Mouse (Mus musculus) forebrain, embryonic 11.5 days (tissue): ENCODE measurements around the gene Abhd5. TPM values are rescaled to one million over a fixed set of nuclear protein-coding genes. Genes with fewer than 3 reads are reported as not detected.
"Not testable (repeated sequence)": the region's sequence is repeated elsewhere in the genome, so short reads cannot be mapped to it uniquely, and the experiment has no call there.

Experiments used
- ATAC-seq: fragments of 200-750 bp; cut with Nextera tagmentation; replicated peaks from 2 replicates; pipeline ENCODE4 v1.8.0; 2017; ENCODE audit warnings: moderate TSS enrichment; ENCODE audit not compliant: low FRiP score
- DNase-seq: peaks from one replicate; pipeline ENCODE4 v3.0.0-alpha.2; 2017; ENCODE audit warnings: low spot score
- H3K27ac ChIP-seq: fragments of 300-500 bp; sonication (generic); 2 replicates; pipeline ENCODE4 v1.5.1; 2014; ENCODE audit warnings: low read depth, low read length
- H3K27me3 ChIP-seq: fragments of 300-500 bp; sonication (generic); 2 replicates; pipeline ENCODE4 v1.6.1; 2014; ENCODE audit warnings: mild to moderate bottlenecking, low read length, mixed read lengths; ENCODE audit not compliant: control insufficient read depth, insufficient read depth
- H3K36me3 ChIP-seq: fragments of 300-500 bp; sonication (generic); 2 replicates; pipeline ENCODE4 v1.6.1; 2014; ENCODE audit warnings: mild to moderate bottlenecking, low read length, moderate library complexity, mixed read lengths; ENCODE audit not compliant: control insufficient read depth, insufficient read depth
- H3K4me1 ChIP-seq: fragments of 300-500 bp; sonication (generic); replicated peaks from 2 replicates; pipeline ENCODE4 v1.6.1; 2014; ENCODE audit warnings: low read length, mixed read lengths; ENCODE audit not compliant: control insufficient read depth, insufficient read depth
- H3K4me2 ChIP-seq: fragments of 300-500 bp; sonication (generic); 2 replicates; pipeline ENCODE4 v1.6.1; 2014; ENCODE audit warnings: low read depth, mild to moderate bottlenecking, low read length, moderate library complexity, mixed read lengths; ENCODE audit not compliant: severe bottlenecking
- H3K4me3 ChIP-seq: fragments of 300-500 bp; sonication (generic); 2 replicates; pipeline ENCODE4 v1.5.1; 2014; ENCODE audit warnings: low read depth, low read length
- H3K9ac ChIP-seq: fragments of 300-500 bp; sonication (generic); 2 replicates; pipeline ENCODE4 v1.6.1; 2014; ENCODE audit warnings: low read length
- H3K9me3 ChIP-seq: fragments of 300-500 bp; sonication (generic); 2 replicates; pipeline ENCODE4 v1.6.1; 2016; ENCODE audit warnings: low read length, mixed read lengths; ENCODE audit not compliant: control insufficient read depth
- WGBS: fragments of 180-500 bp; shearing (Covaris S2); extraction: QIAGEN DNeasy Blood & Tissue Kit; methylation state at CpG from one replicate; pipeline ENCODE4 v1.1.7; 2014; 5-methylcytosine and 5-hydroxymethylcytosine counted together
- polyA plus RNA-seq: library from polyadenylated mRNA; unstranded; fragments of >200 nt; fragmentation: Nextera tagmentation; extraction: Ambion mirVana; gene quantifications from 2 replicates; pipeline ENCODE4 v1.2.1, GENCODE M21; 2014

Abhd5 gene
- 19.3 and 19.7 TPM in 2 replicates for polyA plus RNA-seq

DNA sequence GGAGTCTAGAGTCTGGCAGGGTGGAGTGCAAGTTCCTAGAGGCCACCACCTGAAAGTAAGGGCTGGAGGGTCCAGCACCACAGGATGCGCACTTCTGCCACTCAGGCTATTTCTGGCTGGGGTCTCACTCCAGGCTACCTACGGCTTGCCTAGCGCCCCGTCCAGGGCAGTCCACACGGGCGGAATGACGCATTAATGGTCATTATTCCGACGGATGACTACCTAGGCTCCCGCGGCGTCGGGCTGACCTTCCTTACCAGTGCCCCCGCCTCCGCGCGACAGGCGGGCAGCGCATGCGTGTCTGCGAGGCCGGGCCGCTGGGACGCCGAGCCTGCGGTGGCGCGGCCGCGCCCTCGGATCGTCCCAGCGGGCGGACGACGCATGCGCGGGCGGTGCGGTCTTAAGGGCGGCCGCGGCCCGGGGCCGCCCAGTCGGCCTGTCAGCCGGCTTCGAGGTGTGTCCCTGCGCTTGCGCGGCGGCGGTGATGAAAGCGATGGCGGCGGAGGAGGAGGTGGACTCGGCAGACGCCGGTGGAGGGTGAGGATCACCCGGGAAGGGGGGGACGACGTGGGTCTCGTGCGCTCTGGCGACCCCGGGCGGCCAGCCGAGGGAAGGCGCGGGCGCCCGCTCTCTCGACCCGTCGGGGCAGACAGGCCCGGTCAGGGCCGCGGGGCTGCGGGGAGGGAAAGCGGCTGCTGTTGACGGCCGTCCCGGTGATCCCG, at the start of gene Abhd5:
TSS of gene Abhd5 (plus strand) at position 306 of the 722 bp plus-strand sequence.
- DNase-seq: peak; percentile 95
- Histone ChIP-seq H3K27ac (no peak within 1 kb of the TSS), H3K27me3 (no peaks in the 10 kb centered on the region), H3K4me3 (peak within 1 kb of the TSS; percentile 56), H3K9ac (peak within 1 kb of the TSS; percentile 75), H3K4me1 (no peaks in the 10 kb centered on the region), H3K9me3 (no peaks in the 10 kb centered on the region), H3K4me2 (peak within 1 kb of the TSS; percentile 63), H3K36me3 (no peaks in the 10 kb centered on the region)
- ATAC-seq: peak; percentile 98
- WGBS: under 1% methylated on average over 81 of the region's 84 CpGs

DNA sequence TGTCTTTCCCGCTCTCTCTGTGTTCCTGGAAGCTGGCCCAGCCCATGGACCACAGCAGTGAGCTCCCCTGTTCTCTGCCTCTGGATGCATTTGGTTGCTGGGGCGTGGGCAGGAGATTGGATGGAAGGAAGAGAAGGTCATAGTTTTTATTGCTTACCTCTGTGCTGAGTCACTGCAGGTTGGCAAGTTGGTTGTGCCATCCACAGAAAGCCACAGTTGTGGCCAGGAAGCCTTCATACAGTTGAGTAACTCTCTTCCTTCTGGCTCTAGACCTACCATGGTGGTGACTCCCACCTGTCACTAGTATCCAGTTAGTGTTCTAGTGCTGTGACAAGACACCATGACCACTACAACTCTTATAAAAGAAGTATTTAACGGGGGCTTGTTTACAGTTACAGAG, 46.1 kb upstream of the Abhd5 start:
- WGBS: 82% methylated on average over 3 of the region's 3 CpGs
- ATAC-seq (no peak), DNase-seq (no peak)
- no peaks in the 10 kb centered on the region for H3K27me3 ChIP-seq
- no peak overlapping the region for H3K4me2 ChIP-seq
- H3K9me3 ChIP-seq: no peaks in the 10 kb centered on the region
- no peak overlapping the region for H3K4me3 ChIP-seq
- H3K27ac ChIP-seq: no peak overlapping the region
- H3K36me3 ChIP-seq: no peaks in the 10 kb centered on the region
- H3K4me1 ChIP-seq: no peaks in the 10 kb centered on the region
- no peak overlapping the region for H3K9ac ChIP-seq

DNA sequence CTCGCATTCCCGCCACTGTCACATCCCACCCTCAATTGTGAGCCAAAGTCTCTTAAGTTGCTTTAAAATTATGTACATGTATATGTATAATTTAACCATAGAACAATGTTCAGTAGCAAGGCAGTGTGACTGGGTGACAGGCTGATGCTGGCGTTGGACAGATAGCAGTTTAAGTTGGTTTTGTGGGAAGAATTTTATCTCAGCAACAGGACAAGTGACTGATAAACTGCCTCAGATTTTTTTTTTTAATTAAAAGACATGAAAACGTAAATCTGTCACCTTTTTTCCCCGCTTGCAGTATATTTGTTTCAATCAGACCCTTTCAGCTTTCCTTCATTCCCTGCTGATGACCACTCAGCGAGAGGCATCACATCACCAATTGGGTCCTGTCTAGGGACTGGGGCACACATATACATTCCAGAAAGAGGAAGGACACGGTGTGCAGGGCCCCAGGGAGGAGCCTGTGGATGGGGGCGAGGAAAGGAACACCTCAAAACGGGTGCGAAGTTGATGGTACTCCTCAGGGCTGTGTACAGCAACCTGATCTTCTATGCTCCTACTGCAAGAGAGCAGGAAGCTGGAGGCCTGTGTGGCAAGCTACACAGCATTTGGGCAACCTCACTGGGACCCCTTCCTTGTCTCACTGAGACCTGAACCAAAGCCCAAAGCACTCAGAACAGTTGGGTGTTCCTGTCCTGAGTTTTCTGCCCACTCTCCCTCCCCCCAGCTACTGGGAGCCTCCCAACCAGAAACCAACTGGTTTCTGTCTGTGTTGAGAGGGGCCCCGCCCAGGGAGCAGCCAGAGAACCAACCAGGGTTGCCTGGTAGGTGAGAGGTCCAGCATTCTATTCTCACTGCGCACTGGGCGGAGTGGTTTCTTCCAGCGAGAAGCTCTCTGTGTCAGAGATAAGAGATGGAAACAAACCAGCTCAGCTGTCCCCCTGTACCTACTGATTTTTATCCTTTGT, 42.1 kb upstream of the Abhd5 start:
- Histone ChIP-seq H3K4me1 (no peaks in the 10 kb centered on the region), H3K27me3 (no peaks in the 10 kb centered on the region), H3K9ac (no peak overlapping the region), H3K36me3 (no peaks in the 10 kb centered on the region), H3K4me2 (no peak overlapping the region), H3K27ac (no peak overlapping the region), H3K9me3 (no peaks in the 10 kb centered on the region), H3K4me3 (no peak overlapping the region)
- ATAC-seq (no peak), DNase-seq (no peak)
- 79% methylated on average over 14 of the region's 14 CpGs for WGBS

DNA sequence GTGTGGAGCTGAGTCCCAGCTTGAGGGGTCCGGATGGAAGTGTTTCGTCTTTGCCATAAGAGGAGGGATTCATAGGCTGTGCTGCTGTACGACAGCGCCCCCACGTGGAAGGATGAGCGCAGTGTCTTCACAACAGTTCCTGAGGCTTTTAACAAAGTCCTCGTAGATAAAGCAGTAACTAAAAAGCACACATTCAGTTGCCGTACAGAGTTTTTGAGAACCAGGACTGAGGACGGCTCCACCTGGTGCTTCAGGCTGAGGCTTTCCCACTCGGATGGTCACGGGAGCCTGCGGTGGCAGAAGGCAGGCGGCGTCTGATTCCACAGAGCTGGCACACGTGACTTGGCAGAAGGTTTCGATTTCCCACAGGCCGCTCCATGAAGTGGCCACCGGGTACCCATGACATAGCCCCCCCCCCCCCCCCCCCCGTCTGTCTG, 40.8 kb upstream of the Abhd5 start:
- Histone ChIP-seq H3K27ac (no peak overlapping the region), H3K4me2 (peak overlapping the region; percentile 59), H3K4me3 (peak overlapping the region; percentile 36), H3K27me3 (no peaks in the 10 kb centered on the region), H3K36me3 (no peaks in the 10 kb centered on the region), H3K9me3 (no peaks in the 10 kb centered on the region), H3K4me1 (no peaks in the 10 kb centered on the region), H3K9ac (peak overlapping the region; percentile 65)
- peak; percentile 94 for DNase-seq
- peak; percentile 89 for ATAC-seq
- 2% methylated on average over 18 of the region's 19 CpGs for WGBS

DNA sequence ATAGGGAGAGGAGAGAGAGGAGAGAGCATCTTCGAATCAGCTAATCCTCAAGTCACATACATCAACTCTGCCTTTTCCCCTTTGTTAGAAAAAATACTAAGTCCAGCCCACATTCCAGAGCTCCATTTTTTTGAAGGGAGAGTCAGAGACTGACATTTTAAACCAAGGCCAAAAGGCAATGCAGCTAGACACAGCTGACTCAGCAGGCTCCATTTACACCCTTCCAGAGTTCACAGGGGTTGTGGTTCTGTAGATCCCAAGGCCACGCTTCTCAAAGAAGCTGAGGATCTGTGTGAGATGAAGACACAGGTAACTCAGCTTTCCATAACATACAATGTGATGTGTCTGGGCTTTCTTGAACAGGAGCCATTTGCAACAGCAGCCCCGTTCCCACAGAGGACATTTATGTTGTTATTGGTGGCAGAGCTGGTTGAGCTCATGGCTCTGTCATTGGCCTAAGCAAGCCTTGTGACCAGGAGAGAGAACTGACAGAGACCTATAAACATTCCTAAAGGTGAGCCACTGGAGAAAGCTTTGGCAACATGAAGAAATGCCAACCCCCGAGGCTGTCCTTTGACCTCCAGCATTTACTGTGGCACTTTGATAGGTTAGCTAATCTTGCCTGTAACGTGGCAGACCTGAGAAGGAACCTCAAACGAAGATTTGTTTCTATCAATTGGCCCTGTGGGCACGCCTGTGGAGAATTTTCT, 40.2 kb upstream of the Abhd5 start:
- Histone ChIP-seq H3K4me1 (no peaks in the 10 kb centered on the region), H3K36me3 (no peaks in the 10 kb centered on the region), H3K9ac (peak overlapping the region; percentile 65), H3K9me3 (no peaks in the 10 kb centered on the region), H3K4me2 (peak overlapping the region; percentile 59), H3K27ac (no peak overlapping the region), H3K4me3 (peak overlapping the region; percentile 36), H3K27me3 (no peaks in the 10 kb centered on the region)
- no peak for DNase-seq
- ATAC-seq: no peak
- 78% methylated on average over 7 of the region's 7 CpGs for WGBS

DNA sequence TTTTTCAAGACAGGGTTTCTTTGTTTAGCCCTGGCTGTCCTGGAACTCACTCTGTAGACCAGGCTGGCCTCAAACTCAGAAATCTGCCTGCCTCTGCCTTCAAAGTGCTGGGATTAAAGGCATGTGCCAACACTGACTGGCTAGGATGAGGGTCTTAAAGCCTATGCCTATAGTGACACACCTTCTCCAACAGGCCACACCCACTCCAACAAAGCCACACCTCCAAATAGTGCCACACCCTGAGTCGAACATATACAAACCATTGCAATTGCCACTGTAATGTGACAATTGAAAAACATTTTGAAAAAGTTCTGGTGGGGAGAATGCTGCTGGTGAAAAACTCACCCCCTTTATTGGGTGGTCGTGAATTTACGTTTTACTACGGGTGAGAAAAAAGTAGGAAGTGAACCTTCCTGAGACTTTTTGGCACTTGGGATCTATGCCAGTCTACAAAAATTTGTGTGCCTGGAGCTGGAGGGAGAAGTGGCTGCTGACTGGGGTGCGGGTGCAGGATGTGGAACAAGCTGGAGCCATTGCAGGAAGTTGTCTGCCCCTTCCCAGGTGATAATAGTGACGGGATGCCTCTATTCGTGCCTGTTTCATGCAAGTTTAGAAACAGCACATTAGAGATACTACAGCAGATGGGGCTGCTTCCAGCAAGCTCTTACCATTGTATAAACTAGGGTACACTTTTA, 39.0 kb upstream of the Abhd5 start:
- ATAC-seq: no peak
- no peak overlapping the region for H3K27ac ChIP-seq
- no peaks in the 10 kb centered on the region for H3K27me3 ChIP-seq
- 90% methylated on average over 7 of the region's 7 CpGs for WGBS
- no peak overlapping the region for H3K9ac ChIP-seq
- H3K36me3 ChIP-seq: no peaks in the 10 kb centered on the region
- no peaks in the 10 kb centered on the region for H3K4me1 ChIP-seq
- no peaks in the 10 kb centered on the region for H3K9me3 ChIP-seq
- H3K4me3 ChIP-seq: no peak overlapping the region
- no peak overlapping the region for H3K4me2 ChIP-seq
- no peak for DNase-seq

DNA sequence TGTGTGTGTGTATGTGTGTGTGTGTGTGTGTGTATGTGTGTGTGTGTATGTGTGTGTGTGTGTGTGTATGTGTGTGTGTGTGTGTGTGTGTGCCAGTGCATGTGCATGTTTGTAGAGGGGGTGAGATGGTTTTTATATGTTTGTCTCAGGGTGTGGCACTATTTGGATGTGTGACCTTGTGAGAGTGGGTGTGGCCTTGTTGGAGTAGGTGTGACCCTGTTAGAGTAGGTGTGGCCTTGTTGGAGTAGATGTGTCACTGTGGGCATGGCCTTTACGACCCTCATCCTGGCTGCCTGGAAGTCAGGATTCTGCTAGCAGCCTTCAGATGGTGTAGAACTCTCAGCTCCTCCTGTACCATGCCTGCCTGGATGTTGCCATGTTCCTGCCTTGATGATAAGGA, 38.3 kb upstream of the Abhd5 start:
- 85% methylated on average over 1 of the region's 1 CpGs for WGBS

DNA sequence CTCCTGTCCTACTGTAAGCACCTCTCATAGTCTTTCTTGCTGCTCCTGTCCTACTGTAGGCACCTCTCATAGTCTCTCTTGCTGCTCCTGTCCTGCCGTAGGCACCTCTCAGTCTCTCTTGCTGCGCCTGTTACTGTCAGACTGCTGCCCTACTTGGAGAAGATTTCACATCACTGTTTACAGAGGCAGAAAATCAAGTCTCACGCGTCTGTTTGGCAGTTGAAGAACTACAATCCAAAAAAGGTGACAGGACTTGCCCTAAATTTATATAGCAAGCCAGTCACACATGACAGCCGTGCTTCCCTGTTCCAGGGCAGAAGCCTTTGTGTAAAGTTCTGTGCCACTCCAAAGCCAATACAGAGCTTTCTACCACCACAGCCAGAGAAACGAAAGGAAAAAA, 37.0 kb upstream of the Abhd5 start:
- H3K9me3 ChIP-seq: no peaks in the 10 kb centered on the region
- H3K4me2 ChIP-seq: no peak overlapping the region
- WGBS: 89% methylated on average over 6 of the region's 6 CpGs
- DNase-seq: no peak
- no peak overlapping the region for H3K27ac ChIP-seq
- H3K4me3 ChIP-seq: no peak overlapping the region
- no peaks in the 10 kb centered on the region for H3K27me3 ChIP-seq
- H3K9ac ChIP-seq: no peak overlapping the region
- H3K4me1 ChIP-seq: no peaks in the 10 kb centered on the region
- no peaks in the 10 kb centered on the region for H3K36me3 ChIP-seq
- ATAC-seq: no peak

More for the DNA sequence above, 38.3 kb upstream of the Abhd5 start:
- not testable (repeated sequence) for H3K27me3 ChIP-seq, ATAC-seq, H3K9me3 ChIP-seq, H3K4me1 ChIP-seq, H3K4me2 ChIP-seq, H3K27ac ChIP-seq, H3K36me3 ChIP-seq, H3K9ac ChIP-seq, DNase-seq, H3K4me3 ChIP-seq
